Mouse (Mus musculus): ENCODE results near the gene Ly6g5b. TPM values are rescaled to one million over a fixed set of nuclear protein-coding genes. Genes with fewer than 3 reads are reported as not detected.
"Not testable (repeated sequence)": the region's sequence is repeated elsewhere in the genome, so short reads cannot be mapped to it uniquely, and the experiment has no call there.

Gene Ly6g5b
- total RNA-seq, 2 experiments from 2014 or later: 8.8 TPM; not detected in 1

DNA sequence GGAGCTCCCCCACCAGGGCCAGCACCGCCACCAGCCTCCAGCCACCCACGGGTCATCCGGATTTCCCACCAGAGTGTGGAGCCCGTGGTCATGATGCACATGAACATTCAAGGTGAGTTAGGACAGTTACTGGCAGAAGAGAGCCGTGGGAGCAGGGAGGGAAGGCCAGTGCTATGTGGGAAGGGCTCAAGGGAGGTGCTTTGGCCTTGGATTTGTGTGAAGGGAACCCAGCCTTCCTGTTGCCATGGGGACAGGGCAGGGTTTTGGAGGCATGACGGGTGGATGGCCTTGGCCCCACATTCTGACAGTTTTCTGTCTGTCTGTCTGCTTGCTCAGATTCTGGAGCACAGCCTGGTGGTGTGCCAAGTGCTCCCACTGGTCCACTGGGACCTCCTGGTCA, 26.7 kb upstream of the Ly6g5b start:
- no peak for ATAC-seq (replicated peaks; ENCODE audit: low FRiP score, poor library complexity, severe bottlenecking)

DNA sequence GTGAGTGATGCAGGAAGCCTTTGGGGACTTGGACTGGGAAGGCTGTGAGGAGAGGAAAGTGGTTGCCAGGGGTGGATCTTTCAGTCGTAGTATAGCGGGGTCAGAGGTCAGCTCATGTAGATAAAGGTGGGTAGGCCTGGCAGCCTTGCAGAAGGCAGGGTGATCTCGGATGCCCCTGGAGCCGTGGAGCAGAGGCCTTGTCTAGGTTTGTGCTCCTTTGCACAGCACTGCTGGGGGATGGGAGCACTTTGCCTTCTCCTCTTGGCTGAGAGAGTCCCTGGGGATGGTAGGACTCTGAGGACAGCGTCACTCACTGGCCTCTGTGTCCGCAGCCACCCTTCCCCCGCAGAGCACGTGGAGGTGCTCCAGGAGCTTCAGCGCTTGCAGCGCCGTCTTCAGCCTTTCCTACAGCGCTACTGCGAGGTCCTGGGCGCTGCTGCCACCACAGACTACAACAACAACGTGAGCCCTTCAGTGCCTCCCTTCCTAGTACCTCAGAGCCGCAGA, 25.3 kb upstream of the Ly6g5b start:
- ATAC-seq (replicated peaks; ENCODE audit: low FRiP score, poor library complexity, severe bottlenecking): no peak

DNA sequence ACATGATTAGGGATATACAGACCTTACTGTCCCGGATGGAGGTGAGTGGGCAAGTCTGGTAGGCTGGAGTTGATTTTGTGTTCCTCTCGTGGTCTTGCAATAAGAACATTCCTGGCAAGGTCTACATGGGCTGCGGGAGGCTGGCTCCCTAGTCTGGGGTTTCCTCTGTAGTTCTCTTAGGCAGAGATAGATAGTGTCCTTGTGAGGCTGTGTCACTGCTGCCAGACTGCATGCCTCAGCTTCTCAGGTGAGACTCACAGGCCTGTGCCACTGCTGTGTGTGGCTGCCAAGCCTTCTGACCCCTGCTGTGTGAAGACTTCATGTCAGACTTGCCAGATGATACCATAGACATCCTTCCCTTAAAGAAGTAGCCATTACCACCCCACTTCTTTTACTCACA, 24.0 kb upstream of the Ly6g5b start:
- ATAC-seq (replicated peaks; ENCODE audit: low FRiP score, poor library complexity, severe bottlenecking): no peak

DNA sequence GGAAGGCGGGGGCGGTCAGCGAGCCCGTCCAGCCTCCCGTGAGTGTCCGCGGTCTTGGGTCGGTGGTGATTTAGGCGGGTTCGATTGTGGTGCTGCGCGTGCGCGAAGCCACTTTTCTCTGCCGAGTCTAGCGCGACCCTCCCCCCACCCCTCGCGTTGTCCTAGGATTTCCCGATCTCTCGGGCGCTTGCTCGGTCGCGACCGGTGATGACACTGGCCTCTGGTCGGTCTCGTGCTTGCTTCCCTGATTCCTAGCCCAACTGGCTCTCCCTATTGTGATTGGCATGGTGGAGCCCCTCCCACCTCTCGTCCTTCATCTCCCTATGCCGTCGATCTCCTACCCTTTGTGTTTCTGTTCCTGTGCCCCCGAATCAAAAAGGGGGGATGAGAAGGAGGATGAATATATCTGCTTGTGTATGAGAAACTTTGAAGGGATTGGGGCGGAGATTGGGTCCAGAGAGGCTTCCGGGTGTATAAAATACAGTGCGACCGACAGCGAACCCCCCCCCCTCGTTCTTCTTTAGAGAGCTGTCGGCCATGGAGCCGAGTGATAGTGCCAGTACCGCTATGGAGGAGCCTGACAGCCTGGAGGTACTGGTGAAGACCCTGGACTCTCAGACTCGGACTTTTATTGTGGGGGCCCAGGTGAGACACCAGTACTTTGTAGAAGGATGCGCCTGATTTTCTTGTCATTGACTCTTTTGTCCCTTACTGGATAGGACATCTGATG, 20.5 kb upstream of the Ly6g5b start:
- ATAC-seq (replicated peaks; ENCODE audit: low FRiP score, poor library complexity, severe bottlenecking): peak; percentile 50

DNA sequence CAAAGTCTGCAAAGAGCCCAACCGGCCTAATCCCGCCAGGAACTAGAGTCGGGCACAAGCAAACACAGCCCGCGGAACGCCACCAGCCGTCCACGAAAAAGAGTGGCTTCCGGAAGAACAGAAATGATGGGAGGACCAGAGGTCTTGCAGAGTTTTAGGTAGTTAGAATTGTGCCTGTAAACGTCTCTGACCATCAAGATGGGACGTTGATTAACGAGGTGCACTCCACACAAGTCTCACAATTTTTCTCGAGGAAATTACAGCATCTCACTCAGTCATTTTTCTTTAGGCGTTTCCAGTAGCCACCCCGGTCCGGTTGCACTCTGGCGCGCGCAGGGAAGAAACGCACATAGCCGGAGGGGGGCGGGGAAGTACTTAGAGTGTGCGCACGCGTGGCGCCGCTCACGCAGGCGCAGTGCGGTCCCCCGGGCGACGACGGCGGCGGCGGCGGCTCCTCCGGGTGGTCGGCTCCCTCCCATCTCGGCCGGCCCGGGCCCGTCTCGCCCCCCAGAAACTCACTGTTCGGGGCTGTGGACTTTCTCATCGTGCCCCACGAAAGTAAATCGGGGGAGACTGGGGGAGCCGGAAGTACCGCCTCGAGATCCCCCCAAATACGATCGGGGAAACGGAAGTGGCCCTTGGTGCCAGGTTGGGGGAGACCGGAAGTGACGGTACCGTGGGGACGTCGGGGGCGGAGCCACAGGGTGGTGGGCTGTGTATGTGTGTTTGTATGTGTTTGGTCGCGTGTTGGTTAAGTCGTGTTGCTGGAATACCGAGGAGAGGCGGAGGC, 19.8 kb upstream of the Ly6g5b start, which contains the start of gene Bag6:
TSS of gene Bag6 (plus strand) at position 378 of the 790 bp plus-strand sequence.
- peak; percentile 89 for ATAC-seq (replicated peaks; ENCODE audit: low FRiP score, poor library complexity, severe bottlenecking)

DNA sequence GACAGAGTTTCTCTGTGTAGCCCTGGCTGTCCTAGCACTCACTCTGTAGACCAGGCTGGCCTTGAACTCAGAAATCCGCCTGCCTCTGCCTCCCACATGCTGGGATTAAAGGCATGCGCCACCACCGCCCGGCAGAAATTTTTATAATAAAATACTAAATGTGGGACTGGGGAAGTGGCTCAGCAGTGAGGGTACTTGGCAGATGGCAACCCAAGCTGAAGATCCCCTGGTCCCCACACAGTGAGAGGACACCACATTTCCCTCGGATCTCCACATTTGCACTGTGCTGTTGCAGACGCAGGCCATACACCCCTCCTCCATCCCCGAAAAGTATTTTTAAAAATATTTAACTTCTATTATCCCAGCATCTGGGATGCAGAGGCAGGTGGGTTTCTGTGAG, 18.3 kb upstream of the Ly6g5b start:
- no peak for ATAC-seq (replicated peaks; ENCODE audit: low FRiP score, poor library complexity, severe bottlenecking)

DNA sequence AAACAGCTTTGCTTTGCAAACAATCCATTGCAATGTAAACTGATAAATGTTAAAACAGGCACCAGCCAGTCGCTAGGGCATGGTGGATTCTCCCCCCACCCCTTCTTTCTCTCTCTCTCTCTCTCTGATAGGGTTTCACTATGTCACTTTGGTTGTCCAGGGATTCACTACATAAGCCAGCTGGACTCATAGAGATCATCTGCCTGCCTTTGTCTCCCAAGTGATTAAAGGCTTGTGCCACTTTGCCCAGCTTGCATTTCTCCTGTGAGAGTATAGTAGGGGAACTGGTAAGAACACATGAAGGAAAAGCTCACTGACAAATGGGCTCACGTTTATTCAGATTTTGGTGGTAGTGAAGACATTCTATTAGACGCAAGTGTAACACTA, 16.9 kb upstream of the Ly6g5b start:
- no peak for ATAC-seq (replicated peaks; ENCODE audit: low FRiP score, poor library complexity, severe bottlenecking)

DNA sequence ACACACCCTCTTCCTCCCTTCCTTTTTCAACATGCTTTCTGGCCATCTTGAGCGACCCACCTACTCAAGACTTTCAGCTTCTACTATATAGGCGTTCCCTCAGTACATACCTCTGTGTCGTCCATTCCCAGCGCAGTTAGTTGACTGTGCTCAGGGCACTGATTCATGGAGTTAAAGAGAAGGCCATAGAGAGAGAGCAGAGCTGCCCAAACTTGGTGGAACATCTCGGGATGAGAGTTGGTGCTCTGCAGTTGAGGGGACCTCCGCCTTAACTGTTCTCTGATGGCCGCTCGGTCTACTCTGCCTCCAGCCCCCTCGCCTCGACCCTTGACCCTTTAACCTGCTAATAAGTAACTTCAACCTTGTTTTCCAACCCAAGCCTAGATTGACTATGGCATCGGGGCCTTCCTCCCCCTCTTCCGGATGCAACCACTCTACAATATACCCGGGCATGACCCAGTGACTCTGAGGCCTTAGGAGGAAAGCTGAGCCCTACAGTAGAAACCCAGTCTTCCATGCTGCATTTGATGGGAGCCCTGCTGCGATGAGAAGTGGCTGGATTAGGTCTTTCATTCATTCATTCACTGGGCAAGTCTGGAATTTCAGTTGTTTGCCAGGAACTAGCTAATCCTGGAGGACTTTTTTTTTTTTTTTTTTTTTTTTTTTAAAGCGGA, 16.4 kb upstream of the Ly6g5b start, which contains the start of gene Apom:
TSS of gene Apom (minus strand) at position 551 of the 674 bp plus-strand sequence.
- ATAC-seq (replicated peaks; ENCODE audit: low FRiP score, poor library complexity, severe bottlenecking): no peak

DNA sequence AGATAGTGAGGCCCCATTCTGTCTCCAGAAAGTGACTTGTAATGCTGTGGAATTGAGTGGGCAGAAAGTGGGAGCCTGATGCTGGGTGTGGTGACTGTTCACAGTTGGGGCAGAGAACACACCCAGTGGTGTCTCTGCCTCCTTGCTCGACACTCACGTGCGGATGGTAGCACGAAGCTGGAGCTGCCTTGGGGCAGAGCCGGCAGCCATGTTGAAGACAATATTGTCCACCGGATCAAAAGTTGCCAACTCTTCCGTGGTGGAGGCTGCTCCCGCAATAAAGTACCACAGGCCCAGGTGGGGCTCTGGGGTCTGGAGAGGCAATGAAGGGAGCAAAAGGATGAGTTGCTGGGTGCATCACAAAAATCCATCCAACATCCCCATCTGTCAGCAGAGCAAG, 15.8 kb upstream of the Ly6g5b start:
- no peak for ATAC-seq (replicated peaks; ENCODE audit: low FRiP score, poor library complexity, severe bottlenecking)

DNA sequence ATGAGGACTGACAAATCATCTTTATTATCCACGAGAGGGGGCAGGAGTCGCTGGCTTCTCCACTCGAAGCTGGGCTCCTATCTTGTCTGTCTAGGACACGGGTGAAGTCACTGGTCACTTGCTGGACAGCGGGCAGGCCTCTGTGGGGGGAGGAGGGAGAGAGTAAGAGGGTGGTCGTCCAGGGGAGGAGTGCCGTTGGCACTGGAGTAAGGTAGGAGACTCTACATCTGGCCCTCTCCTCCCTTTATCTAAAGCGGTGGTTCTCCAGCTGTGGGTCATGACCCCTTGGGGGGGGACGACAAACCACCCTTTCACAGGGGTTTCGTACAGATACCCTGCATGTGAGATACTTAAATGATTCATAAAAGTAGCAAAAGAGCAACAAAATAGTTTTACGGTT, 13.8 kb upstream of the Ly6g5b start:
- ATAC-seq (replicated peaks; ENCODE audit: low FRiP score, poor library complexity, severe bottlenecking): no peak

DNA sequence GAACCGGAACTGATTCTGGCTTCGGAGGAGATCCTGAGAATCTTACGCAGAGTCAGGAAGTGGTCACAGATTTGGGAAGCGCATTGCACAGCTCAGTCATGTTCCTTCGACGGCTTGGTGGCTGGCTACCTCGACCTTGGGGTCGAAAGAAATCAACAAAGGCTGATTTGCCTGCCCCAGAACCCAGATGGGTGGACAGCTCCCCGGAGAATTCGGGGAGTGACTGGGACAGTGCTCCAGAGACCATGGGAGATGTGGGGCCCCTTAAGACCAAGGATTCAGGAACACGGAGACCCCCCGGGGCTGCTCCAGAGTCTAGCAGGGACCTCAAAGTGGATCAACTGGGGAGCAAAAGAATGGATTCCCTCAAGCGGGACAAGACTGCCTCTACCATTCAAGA, 11.8 kb upstream of the Ly6g5b start:
- ATAC-seq (replicated peaks; ENCODE audit: low FRiP score, poor library complexity, severe bottlenecking): no peak

DNA sequence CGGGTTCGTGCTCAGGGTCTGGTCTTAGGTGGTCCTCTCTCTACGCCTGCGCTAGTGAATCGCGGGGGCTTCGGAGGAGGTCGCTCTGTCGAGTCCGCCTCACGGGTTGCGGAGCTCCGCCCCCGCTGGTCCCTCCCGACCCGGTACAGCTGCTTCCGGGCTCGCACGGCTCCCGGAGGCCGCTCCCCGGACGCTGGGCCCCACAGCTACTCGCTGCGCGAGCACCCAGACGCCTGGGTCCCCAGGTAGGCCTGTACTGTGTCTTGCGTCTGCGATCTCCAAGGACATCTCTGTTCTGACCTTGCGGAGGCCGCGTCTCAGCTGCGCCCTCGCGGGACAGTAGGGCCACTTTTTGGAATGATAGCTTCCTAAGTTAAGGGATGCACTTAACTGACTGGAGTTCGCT, 11.0 kb upstream of the Ly6g5b start, which contains the start of gene D17H6S53E:
TSS of gene D17H6S53E (plus strand) at position 168 of the 406 bp plus-strand sequence.
- ATAC-seq (replicated peaks; ENCODE audit: low FRiP score, poor library complexity, severe bottlenecking): peak; percentile 80

DNA sequence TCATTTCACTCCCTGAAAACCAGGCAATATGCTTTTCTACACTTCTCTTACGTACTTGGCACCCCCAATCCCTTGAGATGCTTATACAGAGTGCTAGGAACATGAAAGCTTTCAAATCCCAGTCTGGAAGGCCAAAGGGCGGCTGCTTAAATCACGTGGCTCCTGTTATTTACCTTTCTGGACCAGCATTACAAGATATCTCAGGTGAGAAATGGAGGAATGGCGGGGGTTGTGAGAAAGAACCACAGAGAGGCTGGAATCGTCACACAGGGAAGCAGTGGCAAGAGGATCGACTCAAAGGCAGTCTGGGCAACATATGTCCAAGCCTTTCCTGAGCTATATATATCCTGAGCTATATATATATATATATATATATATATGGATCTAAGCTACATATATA, 10.3 kb upstream of the Ly6g5b start:
- no peak for ATAC-seq (replicated peaks; ENCODE audit: low FRiP score, poor library complexity, severe bottlenecking)

DNA sequence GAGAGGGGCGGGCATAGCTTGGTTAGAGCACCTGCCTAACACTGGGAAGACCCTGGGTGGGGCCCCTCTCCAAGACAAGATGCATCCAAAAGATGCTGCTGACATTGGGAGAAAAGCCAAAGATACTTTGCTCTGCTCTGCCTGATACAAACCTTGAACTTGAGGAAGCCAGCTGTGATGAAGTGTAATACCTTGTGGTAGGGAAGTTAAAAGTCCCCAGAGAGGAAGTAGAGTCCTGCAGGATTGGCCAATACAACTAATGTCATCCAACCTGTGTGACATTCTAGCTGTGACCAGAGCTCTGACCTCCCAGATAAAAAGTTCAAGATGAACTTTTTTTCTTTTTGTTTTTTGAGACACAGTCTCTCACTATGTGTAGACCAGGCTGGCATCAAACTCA, 9.9 kb upstream of the Ly6g5b start:
- ATAC-seq (replicated peaks; ENCODE audit: low FRiP score, poor library complexity, severe bottlenecking): no peak

DNA sequence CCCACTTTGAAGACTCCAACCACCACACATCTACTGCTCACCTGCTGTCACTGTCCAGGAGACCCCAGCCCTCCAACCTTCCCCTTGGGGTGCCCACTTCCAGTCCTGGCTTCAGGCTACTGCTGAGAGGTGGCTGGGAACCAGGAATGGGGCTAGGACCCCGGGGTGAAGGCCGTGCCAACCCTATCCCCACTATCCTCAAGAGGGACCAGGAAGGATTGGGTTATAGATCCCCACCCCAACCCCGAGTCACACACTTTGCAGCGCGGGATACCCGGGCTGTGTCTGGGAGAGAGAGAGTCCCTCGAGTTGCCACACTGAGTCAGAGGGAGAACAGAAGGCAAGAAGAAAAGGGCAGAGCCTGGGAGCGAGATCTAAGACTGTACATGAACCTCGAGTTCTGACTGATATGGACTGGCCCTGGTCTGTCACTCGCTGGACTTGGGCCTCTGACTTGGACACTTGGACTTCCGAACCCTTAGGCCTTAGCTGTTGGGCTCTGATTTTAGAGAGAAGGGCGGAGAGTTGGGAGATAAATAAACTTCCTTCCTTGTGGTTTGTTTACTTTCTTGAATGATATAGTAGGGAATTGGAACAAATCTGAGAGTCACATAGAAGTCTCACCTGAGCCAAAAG, 9.2 kb upstream of the Ly6g5b start:
- ATAC-seq (replicated peaks; ENCODE audit: low FRiP score, poor library complexity, severe bottlenecking): not testable (repeated sequence)

DNA sequence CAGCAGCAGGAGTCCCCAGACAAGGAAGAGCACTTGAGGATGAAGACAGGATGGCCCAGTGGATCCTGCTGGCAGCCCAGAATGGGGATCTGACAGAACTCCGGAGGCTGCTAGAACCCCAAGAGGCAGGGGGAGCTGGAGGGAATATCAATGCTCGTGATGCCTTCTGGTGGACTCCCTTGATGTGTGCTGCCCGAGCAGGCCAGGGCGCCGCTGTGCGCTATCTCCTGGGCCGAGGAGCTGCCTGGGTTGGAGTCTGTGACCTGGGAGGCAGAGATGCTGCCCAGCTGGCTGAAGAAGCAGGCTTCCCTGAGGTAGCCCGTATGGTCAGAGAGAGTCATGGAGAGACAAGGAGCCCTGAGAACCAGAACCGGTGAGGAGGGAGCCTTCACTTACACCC, 8.1 kb upstream of the Ly6g5b start:
- not testable (repeated sequence) for ATAC-seq (replicated peaks; ENCODE audit: low FRiP score, poor library complexity, severe bottlenecking)

DNA sequence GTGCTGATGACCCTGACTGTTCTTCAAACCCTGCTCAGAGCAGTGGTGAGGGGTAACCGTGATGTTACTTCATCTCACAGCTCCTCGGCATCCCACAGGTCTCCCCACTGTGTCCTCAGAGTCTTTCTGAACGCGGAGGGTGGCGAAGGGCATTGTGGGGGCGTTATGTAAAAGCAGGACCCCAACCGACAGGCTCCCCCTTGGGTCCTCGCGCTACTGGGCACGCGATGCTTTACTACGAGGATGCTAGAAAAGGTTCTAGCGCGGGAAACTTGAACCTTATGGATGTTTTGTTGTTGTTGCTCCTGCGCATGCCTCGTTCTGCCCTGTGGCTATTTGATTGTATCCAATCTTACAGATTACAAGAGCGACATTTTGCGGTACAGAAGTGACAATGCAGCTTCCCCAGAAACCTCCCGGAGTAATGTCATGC, 6.7 kb upstream of the Ly6g5b start, which contains the start of gene Csnk2b:
TSS of gene Csnk2b (minus strand) at position 183 of the 433 bp plus-strand sequence.
- ATAC-seq (replicated peaks; ENCODE audit: low FRiP score, poor library complexity, severe bottlenecking): 0 out of 2 replicates have a peak, but pooled peaks have one; percentile 0

DNA sequence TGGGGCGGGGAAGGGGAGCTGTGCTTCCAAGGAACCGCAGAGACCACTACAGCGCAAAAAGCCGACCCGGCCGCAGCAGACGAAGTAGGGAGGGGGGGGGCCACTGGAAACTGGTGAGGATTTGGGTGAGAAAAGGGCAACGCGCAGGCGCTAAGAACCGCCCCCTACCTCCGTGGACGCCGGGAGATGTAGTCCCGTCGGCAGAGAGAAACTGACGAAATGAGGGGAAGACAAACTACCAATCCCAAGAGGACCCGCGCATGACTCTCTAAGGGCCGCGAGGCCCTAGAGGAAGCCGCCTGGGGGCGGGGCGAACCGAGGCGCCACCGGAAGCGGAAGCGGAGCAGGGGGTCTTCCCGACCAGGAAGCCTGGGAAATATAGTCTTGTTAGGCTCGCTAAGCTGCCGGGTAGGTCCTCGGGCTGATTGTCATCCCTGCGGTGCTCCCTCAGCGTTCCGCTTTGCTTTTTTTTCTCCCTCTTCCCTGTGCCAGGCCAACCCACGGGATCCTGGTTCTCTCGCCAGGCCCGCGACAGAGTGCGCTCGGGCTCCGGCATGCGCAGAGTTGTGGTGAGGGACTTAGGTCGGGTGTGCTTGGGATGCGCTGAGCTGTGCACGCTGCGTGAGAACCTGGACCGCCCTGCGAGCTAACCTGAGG, 6.0 kb upstream of the Ly6g5b start, which contains the start of gene Gpank1:
TSS of gene Gpank1 (plus strand) at position 313 of the 657 bp plus-strand sequence.
- ATAC-seq (replicated peaks; ENCODE audit: low FRiP score, poor library complexity, severe bottlenecking): peak; percentile 93

DNA sequence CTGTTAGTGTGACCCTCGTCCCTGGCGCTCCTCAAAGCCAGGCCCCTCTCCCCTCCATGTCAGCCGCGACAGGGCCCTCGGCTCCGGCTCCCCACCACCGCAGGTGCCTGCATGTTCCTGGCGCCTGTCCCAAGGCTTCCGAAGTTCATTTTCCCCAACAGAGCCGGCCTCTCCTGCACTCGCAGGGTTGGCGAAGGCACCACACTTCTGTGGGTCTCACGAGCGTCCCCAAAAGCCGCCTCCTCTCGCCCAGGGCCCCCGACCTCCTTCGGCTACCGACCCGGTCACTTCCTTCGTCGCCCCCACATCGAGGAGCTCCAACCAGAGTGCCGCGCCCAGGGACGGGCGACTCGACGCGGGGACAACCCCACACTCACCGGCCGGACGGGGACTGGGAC, 5.5 kb upstream of the Ly6g5b start:
- peak; percentile 52 for ATAC-seq (replicated peaks; ENCODE audit: low FRiP score, poor library complexity, severe bottlenecking)
